Mouse (Mus musculus): Measurements from ENCODE around the gene Maml3. TPM values are rescaled to one million over a fixed set of nuclear protein-coding genes. Genes with fewer than 3 reads are reported as not detected.
A peak's percentile ranks its signal among the peaks of the same experiment; 100 is the strongest.

The Maml3 gene
- polyA plus RNA-seq, 1 experiment from 2014 or later, result 6.0 TPM

DNA sequence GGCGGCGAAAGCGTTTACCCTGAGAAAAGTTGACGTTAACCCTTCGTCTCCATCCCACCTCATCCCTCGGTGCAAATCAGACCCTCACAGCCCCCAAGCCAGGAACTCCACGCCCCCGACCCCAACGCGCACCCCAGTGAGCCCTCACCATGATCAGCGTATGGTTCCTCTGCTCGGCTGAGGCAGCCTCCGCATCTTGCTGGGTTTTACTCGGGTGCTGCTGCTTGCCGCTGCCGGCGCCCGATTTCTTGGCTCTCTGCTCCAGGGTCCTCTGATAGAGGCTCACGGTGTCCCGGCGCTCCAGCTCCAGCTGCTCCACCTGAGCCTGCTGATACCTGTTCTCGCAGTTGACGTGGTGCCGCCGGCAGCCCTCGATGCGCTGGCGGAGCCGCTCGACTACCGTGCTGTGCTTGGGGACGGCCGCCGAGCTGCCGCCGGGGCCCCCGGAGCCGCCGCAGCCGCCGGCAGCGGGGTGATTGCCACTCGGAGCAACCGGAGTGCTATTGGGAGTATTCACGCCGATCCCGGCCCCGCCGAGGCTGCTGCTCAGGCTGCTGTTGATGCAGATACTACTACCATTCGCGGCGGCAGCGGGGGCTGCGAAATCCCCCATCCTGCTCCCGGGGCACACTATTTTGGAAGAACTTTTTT lies 1.2 kb downstream of the Maml3 start:
- WGBS, result under 1% methylated on average over 55 of the region's 55 CpGs
- DNase-seq (ENCODE audit: low spot score), result peak; percentile 71
- H3K9me3 ChIP-seq, result no peaks in the 10 kb centered on the region
- H3K4me3 ChIP-seq, result peak overlapping the region; percentile 93
- H3K27me3 ChIP-seq (replicated peaks; ENCODE audit: low read depth, poor library complexity, severe bottlenecking), result no peaks in the 10 kb centered on the region
- peak overlapping the region; percentile 97 for H3K27ac ChIP-seq (replicated peaks)
- 0 out of 2 replicates have a peak, but pooled peaks cover 3% of the 10 kb centered on the region for H3K36me3 ChIP-seq (replicated peaks)
- H3K4me1 ChIP-seq, result peaks cover 25% of the 10 kb centered on the region

DNA sequence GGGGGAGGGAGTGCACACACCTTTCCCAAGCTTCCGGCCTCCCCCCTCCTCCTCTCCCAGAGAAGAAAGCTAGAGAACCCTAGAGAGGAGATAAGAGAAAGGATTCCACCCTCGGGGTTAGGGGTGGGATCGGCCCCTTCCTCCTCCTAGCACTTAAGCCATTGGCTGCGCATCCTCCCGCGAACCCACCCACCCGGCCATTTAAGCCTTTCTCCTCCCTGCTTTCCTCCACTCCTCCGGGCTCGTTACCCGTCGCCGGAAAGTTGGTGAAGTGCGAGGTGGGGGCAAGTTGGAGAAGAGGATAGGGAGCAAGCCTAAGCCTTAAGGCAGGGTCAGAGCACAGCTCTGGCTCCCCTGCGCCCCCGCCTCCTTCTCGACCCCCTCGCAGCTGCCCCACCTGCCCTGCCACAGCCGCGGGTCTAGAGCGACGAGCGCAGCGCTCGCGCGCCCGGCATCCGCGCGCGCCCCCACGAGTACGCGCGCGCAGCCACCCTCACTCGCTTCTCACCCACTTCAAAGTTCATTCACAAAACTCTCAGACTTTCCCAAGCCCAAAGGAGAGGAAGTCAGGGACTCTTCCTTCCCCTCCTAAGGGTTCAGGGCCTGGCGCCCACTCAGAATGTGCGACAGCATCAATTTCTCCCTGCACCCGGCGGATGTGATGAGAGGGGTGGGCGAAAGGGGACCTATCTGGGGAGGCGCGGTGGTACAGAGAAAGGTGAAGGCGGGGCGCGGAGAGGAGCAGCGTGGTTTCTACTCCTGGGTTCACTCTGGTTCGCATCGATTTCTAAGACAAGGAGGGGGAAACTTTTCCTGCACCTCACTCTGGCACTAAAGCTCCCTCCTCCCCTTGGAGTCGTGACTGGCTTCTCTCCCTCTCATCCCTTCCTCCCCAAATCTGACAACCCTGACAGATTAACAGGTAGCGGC lies 2.0 kb downstream of the Maml3 start:
- peak overlapping the region; percentile 97 for H3K27ac ChIP-seq (replicated peaks)
- peak overlapping the region; percentile 93 for H3K4me3 ChIP-seq
- no peaks in the 10 kb centered on the region for H3K27me3 ChIP-seq (replicated peaks; ENCODE audit: low read depth, poor library complexity, severe bottlenecking)
- under 1% methylated on average over 52 of the region's 52 CpGs for WGBS
- 0 out of 2 replicates have a peak, but pooled peaks cover 3% of the 10 kb centered on the region for H3K36me3 ChIP-seq (replicated peaks)
- peak; percentile 92 for DNase-seq (ENCODE audit: low spot score)
- H3K9me3 ChIP-seq, result no peaks in the 10 kb centered on the region
- H3K4me1 ChIP-seq, result peaks cover 28% of the 10 kb centered on the region

DNA sequence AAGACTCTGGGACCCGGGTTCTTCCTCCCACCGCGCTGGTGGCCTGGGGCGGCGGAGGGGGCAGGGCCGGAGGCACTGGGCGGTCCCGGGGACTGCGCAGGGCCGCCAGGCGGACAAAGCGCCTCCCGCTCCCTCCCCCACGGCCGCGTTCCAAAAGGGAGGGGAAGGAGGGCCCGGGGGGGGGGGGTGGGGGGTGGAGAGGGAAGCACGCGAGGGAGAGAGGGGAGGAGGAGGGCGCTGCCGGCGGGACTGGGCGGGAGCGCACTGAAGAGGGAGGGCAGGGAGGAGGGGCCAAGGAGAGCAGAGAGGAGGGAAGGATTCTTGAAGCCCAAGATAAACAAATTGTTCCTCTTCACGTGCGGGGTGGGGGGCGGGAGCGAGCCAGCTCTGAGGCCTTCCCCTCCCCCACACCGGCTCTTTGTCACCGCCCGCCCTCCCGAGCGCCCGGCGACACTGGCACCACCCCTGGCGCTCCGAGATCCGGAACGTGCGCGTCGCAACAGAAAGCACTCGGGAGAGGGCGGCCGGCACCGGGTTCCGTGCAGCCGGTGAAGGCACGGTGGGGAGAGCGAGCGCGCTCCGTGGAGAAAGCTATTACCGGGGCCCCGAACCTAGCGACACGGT lies 2.8 kb downstream of the Maml3 start:
- no peaks in the 10 kb centered on the region for H3K9me3 ChIP-seq
- H3K27me3 ChIP-seq (replicated peaks; ENCODE audit: low read depth, poor library complexity, severe bottlenecking), result no peaks in the 10 kb centered on the region
- DNase-seq (ENCODE audit: low spot score), result peak; percentile 97
- 0 out of 2 replicates have a peak, but pooled peaks cover 3% of the 10 kb centered on the region for H3K36me3 ChIP-seq (replicated peaks)
- H3K4me1 ChIP-seq, result peaks cover 36% of the 10 kb centered on the region
- peak overlapping the region; percentile 97 for H3K27ac ChIP-seq (replicated peaks)
- H3K4me3 ChIP-seq, result peak overlapping the region; percentile 93
- under 1% methylated on average over 54 of the region's 57 CpGs for WGBS

DNA sequence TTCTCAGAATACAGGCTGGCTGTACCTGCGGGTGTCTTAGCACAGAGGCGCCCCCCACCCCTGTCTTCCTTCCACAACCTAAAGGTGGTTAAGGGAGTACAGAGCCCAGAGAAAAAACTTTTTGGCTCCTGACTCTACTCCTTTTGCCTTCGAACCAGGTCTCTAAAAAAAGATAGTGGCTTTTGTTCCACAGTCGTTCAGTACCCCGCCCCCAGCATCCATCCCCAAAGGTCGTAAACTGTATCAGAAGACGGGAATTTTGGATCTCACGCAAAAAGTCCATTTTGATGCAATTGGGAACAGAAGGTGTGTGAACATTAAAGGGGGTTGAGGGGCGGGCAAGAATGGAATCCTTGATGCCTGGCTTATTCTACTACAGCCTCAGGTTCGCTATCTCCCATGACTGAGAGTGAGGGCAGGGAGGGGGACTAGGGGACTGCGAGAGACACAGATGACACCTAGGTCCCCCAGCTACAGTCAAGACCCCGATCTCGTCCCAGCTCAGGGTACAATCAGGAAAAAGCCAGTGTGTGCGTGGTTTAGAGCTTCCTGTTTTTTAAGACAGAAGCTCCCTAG lies 3.4 kb downstream of the Maml3 start:
- 0 out of 2 replicates have a peak, but pooled peaks cover 3% of the 10 kb centered on the region for H3K36me3 ChIP-seq (replicated peaks)
- no peak for DNase-seq (ENCODE audit: low spot score)

DNA sequence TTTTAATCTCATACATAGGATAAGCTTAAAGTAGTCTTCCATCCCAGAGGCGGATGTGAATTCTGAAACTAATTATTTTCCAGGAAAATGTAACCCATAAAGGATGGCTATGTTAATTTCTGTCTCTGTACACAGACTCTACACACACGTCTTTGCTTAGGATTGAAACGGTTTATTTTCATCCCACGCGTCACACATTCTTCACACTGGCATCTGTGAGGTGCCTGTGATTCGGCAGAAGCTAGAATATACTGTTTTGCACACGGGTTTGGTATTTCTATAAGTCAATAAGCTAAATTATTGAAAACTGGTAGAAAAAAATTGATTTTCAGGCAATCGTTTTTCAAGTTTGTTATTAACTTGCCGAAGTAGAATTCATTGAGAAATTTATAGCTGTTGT lies 4.0 kb downstream of the Maml3 start:
- Histone ChIP-seq H3K27me3 (replicated peaks; ENCODE audit: low read depth, poor library complexity, severe bottlenecking) (no peaks in the 10 kb centered on the region), H3K4me1 (peaks cover 40% of the 10 kb centered on the region), H3K27ac (replicated peaks) (peak overlapping the region; percentile 97), H3K36me3 (replicated peaks) (peaks cover 8% of the 10 kb centered on the region; the same call in 1 of the 2 replicates), H3K9me3 (no peaks in the 10 kb centered on the region), H3K4me3 (peak overlapping the region; percentile 93)
- no peak for DNase-seq (ENCODE audit: low spot score)
- 55% methylated on average over 9 of the region's 9 CpGs for WGBS

More for the DNA sequence above, 3.4 kb downstream of the Maml3 start:
- Histone ChIP-seq H3K27ac (replicated peaks) (peak overlapping the region; percentile 97), H3K4me1 (peaks cover 40% of the 10 kb centered on the region), H3K27me3 (replicated peaks; ENCODE audit: low read depth, poor library complexity, severe bottlenecking) (no peaks in the 10 kb centered on the region), H3K9me3 (no peaks in the 10 kb centered on the region), H3K4me3 (peak overlapping the region; percentile 93)
- WGBS, result 2% methylated on average over 14 of the region's 14 CpGs

DNA sequence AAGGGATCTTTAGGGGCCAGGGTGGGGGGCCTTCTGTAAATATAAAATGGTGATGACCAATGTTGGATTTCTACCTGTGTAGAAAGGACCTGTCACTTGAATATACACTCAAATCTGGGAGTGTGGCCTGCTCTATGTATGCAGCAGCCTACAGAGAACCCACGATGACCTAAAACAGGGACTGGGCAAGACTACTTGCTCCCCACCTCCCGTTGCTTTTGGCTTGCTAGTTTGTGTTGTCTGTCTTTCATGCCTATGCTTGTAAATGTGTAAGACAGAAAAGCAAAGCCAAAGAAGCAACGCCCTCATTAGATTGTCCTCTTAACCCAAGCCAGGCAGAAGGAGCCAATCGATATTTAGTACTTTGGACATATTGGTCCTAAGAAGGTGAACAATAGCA lies 4.6 kb downstream of the Maml3 start:
- WGBS, result 85% methylated on average over 4 of the region's 4 CpGs
- Histone ChIP-seq H3K27me3 (replicated peaks; ENCODE audit: low read depth, poor library complexity, severe bottlenecking) (no peaks in the 10 kb centered on the region), H3K4me1 (peaks cover 38% of the 10 kb centered on the region), H3K27ac (replicated peaks) (no peak overlapping the region), H3K36me3 (replicated peaks) (peaks cover 8% of the 10 kb centered on the region; the same call in 1 of the 2 replicates), H3K9me3 (no peaks in the 10 kb centered on the region), H3K4me3 (no peak overlapping the region)
- no peak for DNase-seq (ENCODE audit: low spot score)

DNA sequence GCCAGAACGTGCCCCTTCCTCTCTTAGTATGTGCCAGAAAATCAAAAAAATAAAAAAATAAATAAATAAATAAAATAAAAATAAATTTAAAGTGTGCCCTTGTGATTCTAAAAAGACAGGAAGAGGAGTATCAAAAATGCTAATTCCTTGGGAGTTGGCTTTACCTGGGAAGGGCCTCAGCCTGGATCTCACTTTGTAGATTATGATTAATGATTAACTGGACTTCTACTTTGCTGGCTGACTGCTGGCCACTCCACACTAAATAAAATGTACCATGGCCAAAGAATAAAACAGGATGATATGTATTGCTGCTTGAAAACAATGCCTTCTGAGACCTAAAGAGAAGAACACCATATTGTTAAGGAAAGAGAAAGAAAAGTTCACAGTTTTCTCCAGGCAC lies 5.6 kb downstream of the Maml3 start:
- no peak overlapping the region for H3K4me3 ChIP-seq
- H3K4me1 ChIP-seq, result peaks cover 34% of the 10 kb centered on the region
- no peaks in the 10 kb centered on the region for H3K9me3 ChIP-seq
- H3K27ac ChIP-seq (replicated peaks), result no peak overlapping the region
- H3K36me3 ChIP-seq (replicated peaks), result peaks cover 8% of the 10 kb centered on the region; the same call in 1 of the 2 replicates
- no peaks in the 10 kb centered on the region for H3K27me3 ChIP-seq (replicated peaks; ENCODE audit: low read depth, poor library complexity, severe bottlenecking)
- DNase-seq (ENCODE audit: low spot score), result no peak
- WGBS, result 83% methylated on average over 1 of the region's 1 CpGs

DNA sequence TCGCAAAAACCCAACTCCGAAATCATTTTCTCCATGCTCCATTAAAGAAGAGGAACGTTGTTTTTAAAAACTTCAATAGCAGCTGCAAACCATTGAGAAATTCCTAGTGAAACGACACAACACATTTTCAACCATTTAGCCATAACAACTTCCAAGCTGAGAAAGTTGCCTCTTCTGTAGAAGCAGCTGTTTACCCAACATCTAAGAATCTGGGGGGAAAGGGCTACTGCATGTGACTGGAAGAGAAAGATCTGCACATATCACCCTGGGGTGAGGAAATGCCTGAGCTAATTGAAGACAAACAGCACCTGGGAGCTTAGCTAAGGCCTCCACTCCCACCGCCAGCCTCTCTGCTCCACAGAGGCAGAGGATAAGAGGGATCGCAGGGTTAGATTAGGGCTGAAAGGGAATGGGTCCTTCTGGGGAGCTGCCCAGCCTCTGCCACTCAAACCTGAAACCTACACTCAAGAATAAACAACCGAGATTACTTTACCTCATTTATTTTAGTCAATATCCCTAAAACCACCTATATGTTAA lies 13.5 kb downstream of the Maml3 start:
- H3K36me3 ChIP-seq (replicated peaks), result peaks cover 8% of the 10 kb centered on the region; the same call in 1 of the 2 replicates
- peak; percentile 38 for DNase-seq (ENCODE audit: low spot score)
- H3K4me1 ChIP-seq, result peaks cover 64% of the 10 kb centered on the region
- H3K27me3 ChIP-seq (replicated peaks; ENCODE audit: low read depth, poor library complexity, severe bottlenecking), result no peaks in the 10 kb centered on the region
- WGBS, result 26% methylated on average over 7 of the region's 7 CpGs
- H3K27ac ChIP-seq (replicated peaks), result peak overlapping the region; percentile 55; the same call in 1 of the 2 replicates
- H3K9me3 ChIP-seq, result no peaks in the 10 kb centered on the region
- no peak overlapping the region for H3K4me3 ChIP-seq

DNA sequence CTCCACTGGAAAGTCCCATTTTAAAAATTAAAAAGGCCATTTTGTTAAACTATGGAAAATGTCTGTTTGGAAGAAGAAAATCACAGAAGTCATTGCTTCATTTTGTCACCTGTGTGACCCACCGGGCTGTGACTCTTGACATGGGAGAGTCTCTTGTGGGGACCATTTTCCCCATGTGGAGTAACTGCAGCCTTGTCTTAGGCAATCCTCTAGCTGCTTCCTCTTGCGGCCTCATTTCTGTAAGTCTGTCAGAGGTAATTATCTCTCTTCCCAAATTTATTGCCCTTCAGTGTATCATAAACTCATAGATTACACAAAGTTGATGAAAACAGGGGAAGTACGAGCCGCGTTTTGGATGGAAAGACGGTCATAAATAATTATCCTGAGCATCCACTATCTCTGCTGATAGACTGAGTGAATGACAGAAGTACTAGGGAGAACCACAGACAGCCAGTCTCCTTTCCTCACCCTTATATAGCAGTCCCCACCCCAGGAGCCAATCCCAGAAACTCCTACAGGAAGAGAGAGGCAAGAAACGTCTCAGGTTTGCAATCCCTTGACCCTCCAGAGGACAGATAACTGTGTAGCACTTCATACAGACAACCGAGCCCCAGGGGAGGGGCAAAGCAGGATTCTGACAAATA lies 14.5 kb downstream of the Maml3 start:
- no peak overlapping the region for H3K27ac ChIP-seq (replicated peaks)
- DNase-seq (ENCODE audit: low spot score), result no peak

DNA sequence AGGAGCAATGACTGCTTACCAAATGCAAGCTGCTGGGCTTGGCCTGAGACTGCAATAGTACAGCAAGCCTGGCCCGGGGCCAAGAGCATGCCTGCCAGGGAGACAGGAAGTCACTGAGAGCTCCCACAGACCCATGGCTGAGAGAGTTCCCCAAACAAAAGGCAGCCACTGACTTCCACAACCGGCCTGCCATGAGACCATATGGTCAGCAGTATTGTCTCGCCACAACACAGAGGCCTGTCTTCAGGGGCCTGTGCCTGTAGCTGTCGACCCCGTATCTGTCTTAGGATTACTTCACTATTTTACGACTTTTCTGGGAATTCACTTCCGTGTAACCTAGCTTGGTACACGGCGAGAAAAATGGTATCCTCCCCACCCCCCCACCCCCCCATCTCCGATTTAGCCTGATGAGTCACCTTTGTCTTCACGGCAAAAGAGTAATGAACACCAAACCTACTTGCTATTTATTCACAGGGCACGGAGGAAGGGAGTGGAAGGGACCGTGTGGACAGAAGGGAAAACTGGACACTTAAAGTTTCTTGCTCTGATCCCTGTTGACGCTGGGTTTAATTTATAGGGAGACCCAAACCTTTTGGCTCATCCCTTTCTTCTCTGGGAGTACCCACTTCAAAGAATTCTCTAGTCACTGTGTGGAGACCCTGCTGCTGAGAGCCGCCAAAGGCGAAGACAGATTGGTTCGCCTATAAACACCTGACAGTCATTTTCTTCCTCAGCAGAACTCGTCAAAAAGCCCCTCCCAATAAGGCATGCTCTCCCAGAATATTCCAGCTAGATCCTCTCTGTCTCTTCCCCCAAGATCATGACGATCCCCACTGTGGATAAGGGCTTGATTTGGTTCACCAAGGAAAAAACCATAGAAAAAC lies 16.2 kb downstream of the Maml3 start:
- peaks cover 66% of the 10 kb centered on the region for H3K4me1 ChIP-seq

More for the DNA sequence above, 14.5 kb downstream of the Maml3 start:
- H3K4me1 ChIP-seq, result peaks cover 64% of the 10 kb centered on the region
- no peak overlapping the region for H3K4me3 ChIP-seq
- H3K9me3 ChIP-seq, result no peaks in the 10 kb centered on the region
- 0 out of 2 replicates have a peak, but pooled peaks cover 4% of the 10 kb centered on the region for H3K36me3 ChIP-seq (replicated peaks)
- H3K27me3 ChIP-seq (replicated peaks; ENCODE audit: low read depth, poor library complexity, severe bottlenecking), result no peaks in the 10 kb centered on the region
- WGBS, result 75% methylated on average over 8 of the region's 8 CpGs

More for the DNA sequence above, 16.2 kb downstream of the Maml3 start:
- Histone ChIP-seq H3K27me3 (replicated peaks; ENCODE audit: low read depth, poor library complexity, severe bottlenecking) (no peaks in the 10 kb centered on the region), H3K36me3 (replicated peaks) (0 out of 2 replicates have a peak, but pooled peaks cover 4% of the 10 kb centered on the region), H3K27ac (replicated peaks) (peak overlapping the region; percentile 81), H3K9me3 (no peaks in the 10 kb centered on the region), H3K4me3 (no peak overlapping the region)
- 27% methylated on average over 19 of the region's 19 CpGs for WGBS
- DNase-seq (ENCODE audit: low spot score), result peak; percentile 76

All from embryonic facial prominence, embryonic 10.5 days (tissue).